Mouse (Mus musculus) midbrain, embryonic 11.5 days (tissue): ENCODE results near the gene Gm17604. TPM values are rescaled to one million over a fixed set of nuclear protein-coding genes. Genes with fewer than 3 reads are reported as not detected.

ENCODE experiments used
- ATAC-seq: fragments of 200-750 bp; cut with Nextera tagmentation; 2 replicates; pipeline ENCODE4 v1.8.0; 2017; ENCODE audit warnings: moderate TSS enrichment, moderate library complexity; ENCODE audit not compliant: low FRiP score
- DNase-seq: peaks from one replicate; pipeline ENCODE4 v3.0.0; 2015; ENCODE audit warnings: low spot score; ENCODE audit errors: missing footprints
- H3K27ac ChIP-seq: fragments of 300-500 bp; sonication (generic); 2 replicates; pipeline ENCODE4 v1.5.1; 2014; ENCODE audit warnings: low read depth, low read length
- H3K27me3 ChIP-seq: fragments of 300-500 bp; sonication (generic); 2 replicates; pipeline ENCODE4 v1.6.1; 2014; ENCODE audit warnings: mild to moderate bottlenecking, low read length, moderate library complexity, mixed read lengths; ENCODE audit not compliant: control insufficient read depth, insufficient read depth
- H3K36me3 ChIP-seq: fragments of 300-500 bp; sonication (generic); 2 replicates; pipeline ENCODE4 v1.6.1; 2014; ENCODE audit warnings: mild to moderate bottlenecking, low read length, moderate library complexity, mixed read lengths; ENCODE audit not compliant: control insufficient read depth, insufficient read depth
- H3K4me1 ChIP-seq: fragments of 300-500 bp; sonication (generic); 2 replicates; pipeline ENCODE4 v1.6.1; 2014; ENCODE audit warnings: low read length; ENCODE audit not compliant: control insufficient read depth, insufficient read depth
- H3K4me2 ChIP-seq: fragments of 300-500 bp; sonication (generic); 2 replicates; pipeline ENCODE4 v1.6.1; 2014; ENCODE audit warnings: mild to moderate bottlenecking, moderate library complexity
- H3K4me3 ChIP-seq: fragments of 300-500 bp; sonication (generic); 2 replicates; pipeline ENCODE4 v1.5.1; 2014; ENCODE audit warnings: low read depth, low read length
- H3K9ac ChIP-seq: fragments of 300-500 bp; sonication (generic); 2 replicates; pipeline ENCODE4 v1.6.1; 2014; ENCODE audit warnings: low read length
- H3K9me3 ChIP-seq: fragments of 300-500 bp; sonication (generic); 2 replicates; pipeline ENCODE4 v1.6.1; 2016; ENCODE audit warnings: low read length; ENCODE audit not compliant: control insufficient read depth
- WGBS: fragments of 180-500 bp; shearing (Covaris S2); extraction: QIAGEN DNeasy Blood & Tissue Kit; methylation state at CpG from one replicate; pipeline ENCODE4 v1.1.7; 2014; 5-methylcytosine and 5-hydroxymethylcytosine counted together
- polyA plus RNA-seq: library from polyadenylated mRNA; unstranded; fragments of >200 nt; fragmentation: Nextera tagmentation; extraction: Ambion mirVana; gene quantifications from 2 replicates; pipeline ENCODE4 v1.2.1, GENCODE M21; 2014

Gene Gm17604
- polyA plus RNA-seq, result not detected in 2 replicates

GRCm38 (mm10) chrX:165004779-165005324 is at the start of gene Gm17604:
TSS of gene Gm17604 (minus strand) at chrX:165004829.
- H3K27me3 ChIP-seq, result peaks cover 2% of the 10 kb centered on the region; the same call in 1 of the 2 replicates
- H3K9me3 ChIP-seq, result no peaks in the 10 kb centered on the region
- H3K4me1 ChIP-seq, result no peaks in the 10 kb centered on the region
- no peak within 1 kb of the TSS for H3K27ac ChIP-seq
- H3K4me3 ChIP-seq, result no peak within 1 kb of the TSS
- no peaks in the 10 kb centered on the region for H3K36me3 ChIP-seq
- H3K4me2 ChIP-seq, result no peak within 1 kb of the TSS
- H3K9ac ChIP-seq, result no peak within 1 kb of the TSS
- ATAC-seq (no peak), DNase-seq (no peak)

- H3K36me3 ChIP-seq, result no peaks in the 10 kb centered on the region
- no peaks in the 10 kb centered on the region for H3K9me3 ChIP-seq
- H3K27me3 ChIP-seq, result no peaks in the 10 kb centered on the region
- H3K27ac ChIP-seq, result no peak overlapping the region
- no peak for ATAC-seq
- 86% methylated on average over 1 of the region's 1 CpGs for WGBS
- DNase-seq, result no peak
- no peaks in the 10 kb centered on the region for H3K4me1 ChIP-seq
- H3K4me3 ChIP-seq, result no peak overlapping the region
- no peak overlapping the region for H3K4me2 ChIP-seq
- no peak overlapping the region for H3K9ac ChIP-seq
Measured at GRCm38 (mm10) chrX:165049929-165050328, 45.3 kb upstream of the Gm17604 start.

DNA sequence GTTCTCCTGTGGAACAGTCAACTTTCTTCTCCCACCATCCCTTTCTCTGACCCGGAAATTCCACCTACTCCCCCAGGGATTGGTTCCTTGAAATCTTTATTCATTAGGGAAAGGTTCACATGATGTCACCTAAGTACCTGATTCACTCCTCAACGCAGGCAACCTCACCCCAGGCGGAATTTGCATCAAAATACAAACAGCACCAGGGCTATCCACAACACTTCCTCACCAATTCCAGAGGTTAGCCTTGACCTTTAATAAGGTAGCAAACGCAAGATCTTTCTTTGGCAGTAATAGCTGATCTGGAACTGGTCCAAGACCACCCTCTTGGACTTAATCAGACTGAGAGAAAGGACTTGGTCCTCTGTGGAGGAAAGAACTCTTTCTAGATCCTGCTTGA is 1.5 kb downstream of the Gm17604 start:
- Histone ChIP-seq H3K9ac (no peak overlapping the region), H3K4me1 (no peaks in the 10 kb centered on the region), H3K27me3 (peaks cover 2% of the 10 kb centered on the region), H3K36me3 (no peaks in the 10 kb centered on the region), H3K4me3 (no peak overlapping the region), H3K4me2 (no peak overlapping the region), H3K9me3 (no peaks in the 10 kb centered on the region), H3K27ac (no peak overlapping the region)
- 51% methylated on average over 4 of the region's 4 CpGs for WGBS
- no peak for DNase-seq
- ATAC-seq, result no peak

GRCm38 (mm10) chrX:164980193-164980775 is 24.3 kb downstream of the Gm17604 start, which contains the start of the genes Mospd2 and Fancb:
TSS of gene Mospd2 (minus strand) at chrX:164980375.
TSS of gene Fancb (plus strand) at chrX:164980592.
- H3K4me1 ChIP-seq, result no peaks in the 10 kb centered on the region
- WGBS, result 22% methylated on average over 25 of the region's 26 CpGs
- H3K4me3 ChIP-seq, result peak within 1 kb of the TSS; percentile 50
- H3K36me3 ChIP-seq, result no peaks in the 10 kb centered on the region
- peak within 1 kb of the TSS; percentile 60 for H3K9ac ChIP-seq
- H3K4me2 ChIP-seq, result peak within 1 kb of the TSS; percentile 47
- H3K9me3 ChIP-seq, result no peaks in the 10 kb centered on the region
- ATAC-seq, result peak; percentile 100
- H3K27ac ChIP-seq, result no peak within 1 kb of the TSS
- peak; percentile 92 for DNase-seq
- H3K27me3 ChIP-seq, result no peaks in the 10 kb centered on the region

DNA sequence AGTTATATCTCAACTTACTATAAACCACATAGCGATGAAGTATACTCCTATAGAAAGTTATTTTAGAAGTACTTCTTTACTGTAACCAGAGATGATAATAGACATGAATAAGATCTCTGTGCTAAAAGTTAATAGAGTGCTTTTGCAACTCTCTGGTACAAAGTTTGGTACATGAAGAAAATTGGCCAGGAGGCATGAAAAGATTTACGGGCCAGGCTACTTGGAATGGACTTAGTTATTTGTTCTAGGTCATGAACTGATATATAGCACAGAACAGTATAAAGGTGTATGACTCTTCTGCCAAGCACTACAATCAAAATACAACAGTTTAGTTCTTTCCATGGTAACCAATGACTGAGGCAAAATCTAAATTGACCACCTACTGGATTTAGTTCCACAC is 25.8 kb downstream of the Gm17604 start:
- Histone ChIP-seq H3K27ac (no peak overlapping the region), H3K9me3 (no peaks in the 10 kb centered on the region), H3K4me1 (no peaks in the 10 kb centered on the region), H3K36me3 (no peaks in the 10 kb centered on the region), H3K4me3 (no peak overlapping the region), H3K9ac (no peak overlapping the region), H3K27me3 (no peaks in the 10 kb centered on the region), H3K4me2 (no peak overlapping the region; the same call in 1 of the 2 replicates)
- no peak for DNase-seq
- ATAC-seq, result no peak
- 89% methylated on average over 2 of the region's 2 CpGs for WGBS

- no peak overlapping the region for H3K9ac ChIP-seq
- DNase-seq (no peak), ATAC-seq (no peak)
- H3K9me3 ChIP-seq, result no peaks in the 10 kb centered on the region
- 78% methylated on average over 3 of the region's 3 CpGs for WGBS
- H3K27me3 ChIP-seq, result no peaks in the 10 kb centered on the region
- H3K4me1 ChIP-seq, result no peaks in the 10 kb centered on the region
- no peaks in the 10 kb centered on the region for H3K36me3 ChIP-seq
- H3K4me3 ChIP-seq, result no peak overlapping the region
- H3K4me2 ChIP-seq, result no peak overlapping the region
- H3K27ac ChIP-seq, result no peak overlapping the region
Measured at GRCm38 (mm10) chrX:164971206-164971605, 33.4 kb downstream of the Gm17604 start.

DNA sequence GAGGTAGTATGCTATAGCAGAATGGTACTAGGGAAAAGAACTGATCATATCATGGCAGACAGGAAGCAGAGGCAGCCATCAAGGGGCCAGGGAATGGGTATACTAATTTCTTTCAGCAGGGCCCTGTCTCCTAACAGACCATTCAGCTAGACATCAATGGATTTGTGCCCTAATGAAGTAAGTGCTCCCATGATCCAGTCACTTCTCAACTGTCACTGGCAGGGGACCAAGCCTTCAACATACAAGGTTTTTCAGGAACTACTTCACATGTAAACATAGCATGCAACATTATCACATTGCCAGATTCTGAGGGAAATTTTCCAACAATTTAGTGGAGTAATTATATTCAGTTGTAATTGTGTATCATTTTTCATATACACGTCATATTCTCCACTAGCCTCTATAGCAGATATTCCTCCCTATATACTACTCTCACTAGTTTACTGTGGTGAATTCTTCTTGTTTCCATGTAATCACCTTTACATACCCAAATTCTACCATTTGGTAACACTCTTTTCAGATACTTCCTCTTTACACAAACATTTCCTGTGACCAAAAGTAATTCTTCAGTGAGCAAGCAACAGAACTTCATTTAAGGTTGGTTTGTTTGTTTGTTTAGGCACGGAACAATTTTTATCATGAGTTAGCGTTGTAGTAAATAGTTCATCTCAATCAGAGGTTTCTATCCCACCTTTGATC is 38.7 kb downstream of the Gm17604 start:
- no peak overlapping the region for H3K9ac ChIP-seq
- ATAC-seq, result no peak
- no peaks in the 10 kb centered on the region for H3K36me3 ChIP-seq
- H3K27ac ChIP-seq, result no peak overlapping the region
- no peaks in the 10 kb centered on the region for H3K4me1 ChIP-seq
- no peak overlapping the region for H3K4me2 ChIP-seq
- DNase-seq, result no peak
- H3K9me3 ChIP-seq, result no peaks in the 10 kb centered on the region
- WGBS, result 86% methylated on average over 3 of the region's 3 CpGs
- no peaks in the 10 kb centered on the region for H3K27me3 ChIP-seq
- H3K4me3 ChIP-seq, result no peak overlapping the region

Other genes starting within 250 kb of the Gm17604 start
- gene Mospd2, start 24.5 kb downstream of the Gm17604 start, polyA plus RNA-seq, result 16.8 and 17.0 TPM in 2 replicates
- 9.2 and 11.7 TPM in 2 replicates for gene Fancb, start 24.2 kb downstream of the Gm17604 start, polyA plus RNA-seq